ENCODE assay signal across 29 mouse cellular contexts in the genomic region with DNA sequence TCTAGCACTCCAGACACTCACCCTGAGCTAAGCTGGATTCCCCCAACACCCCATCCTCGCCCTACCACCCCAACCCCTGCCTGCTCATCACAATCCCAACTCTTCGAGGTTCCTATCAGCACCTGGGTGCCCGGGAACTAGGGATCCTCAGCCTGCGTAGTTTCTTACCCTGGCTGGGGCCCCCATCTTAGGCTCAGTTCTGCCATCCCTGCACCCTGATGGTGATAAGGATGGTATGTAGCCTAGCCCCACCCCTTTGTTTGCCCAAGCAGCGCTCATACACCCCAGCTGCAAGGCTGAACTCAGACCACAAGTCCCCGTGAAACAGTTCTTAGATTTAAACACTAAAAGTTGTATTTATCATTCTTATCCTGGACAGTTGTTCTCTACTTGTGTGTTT. TPM values are rescaled to one million over a fixed set of nuclear protein-coding genes. Genes with fewer than 3 reads are reported as not detected.
A peak's percentile ranks its signal among the peaks of the same experiment; 100 is the strongest.
DNase-seq lines count a peak whose midpoint lies in the region; ATAC-seq lines count a peak whose summit lies in the region.
"Had no signal": no experiment of that assay in that cellular context is flagged by ENCODE, and none has a peak within 500 bp of the region (broad histone marks: within the 10 kb centered on the region; RNA-seq: fewer than 3 reads in every experiment).

No protein-coding gene starts in this region.

- no peak for DNase-seq in liver, embryonic 11.5 days (ENCODE audit: low spot score)
- peak; percentile 30 for DNase-seq in urinary bladder, postnatal 14 days (ENCODE audit: low spot score)
- no peak for DNase-seq in urinary bladder, postnatal 25 days (ENCODE audit: low spot score)
- DNase-seq in frontal cortex, postnatal 10 days (ENCODE audit: low spot score in 2 of 2), result no peak
- DNase-seq in embryo, embryonic 10.5 days (ENCODE audit: low spot score), result no peak
- DNase-seq: adrenal gland, postnatal 10 days; cerebellum, adult 9-10 months; gastrocnemius, postnatal 36 days; heart, postnatal 14 days; lung, adult 18-20 months; right cerebral cortex, postnatal 14 days; spleen, adult 18-20 months had no signal

- no peak overlapping the region for H3K27ac ChIP-seq in liver, embryonic 12.5 days
- no peak overlapping the region for H3K27ac ChIP-seq in liver, embryonic 11.5 days (ENCODE audit: low read depth, low read length)
- H3K27ac ChIP-seq: embryonic facial prominence, embryonic 12.5 days; forebrain, embryonic 15.5 days; hindbrain, embryonic 14.5 days; kidney, postnatal 0 days had no signal

- no peaks in the 10 kb centered on the region for H3K27me3 ChIP-seq in liver, embryonic 12.5 days (replicated peaks)
- no peaks in the 10 kb centered on the region for H3K27me3 ChIP-seq in liver, embryonic 11.5 days (replicated peaks; ENCODE audit: control insufficient read depth, insufficient read depth, low read length)
- H3K27me3 ChIP-seq: embryonic facial prominence, embryonic 12.5 days; forebrain, embryonic 15.5 days; heart, embryonic 12.5 days; Patski had no signal

- WGBS in liver, embryonic 12.5 days (ENCODE audit: insufficient replicate concordance), result 35% methylated on average over 6 of the region's 6 CpGs
- WGBS in liver, embryonic 11.5 days, result 56% methylated on average over 6 of the region's 6 CpGs

- no peaks in the 10 kb centered on the region for H3K9me3 ChIP-seq in liver, embryonic 12.5 days (replicated peaks)
- no peaks in the 10 kb centered on the region for H3K9me3 ChIP-seq in liver, embryonic 11.5 days (ENCODE audit: control insufficient read depth, low read length)
- H3K9me3 ChIP-seq: embryonic facial prominence, embryonic 12.5 days; forebrain, embryonic 15.5 days; heart, embryonic 12.5 days; megakaryocyte, embryonic 14.5 days had no signal

- no peak overlapping the region for H3K4me2 ChIP-seq in liver, embryonic 12.5 days
- H3K4me2 ChIP-seq in liver, embryonic 11.5 days, result no peak overlapping the region
- H3K4me2 ChIP-seq: embryonic facial prominence, embryonic 12.5 days; forebrain, embryonic 15.5 days; heart, embryonic 12.5 days; hindbrain, embryonic 14.5 days had no signal

- peak; percentile 72 for ATAC-seq in liver, embryonic 12.5 days
- no peak for ATAC-seq in liver, embryonic 11.5 days (replicated peaks; ENCODE audit: low FRiP score)
- peak; percentile 65 for ATAC-seq in megakaryocyte-erythroid progenitor cell, adult 5-6 weeks (replicated peaks; ENCODE audit: low FRiP score, low TSS enrichment, poor library complexity, severe bottlenecking)
- ATAC-seq: activated CD4-positive, CD25-positive, alpha-beta regulatory T cell, adult 4 months; CD4-positive, CD25-positive, alpha-beta regulatory T cell, adult 4 months; forebrain, embryonic 15.5 days; midbrain, embryonic 16.5 days; Patski had no signal

- no peak overlapping the region for H3K4me3 ChIP-seq in liver, embryonic 12.5 days
- no peak overlapping the region for H3K4me3 ChIP-seq in liver, embryonic 11.5 days (ENCODE audit: low read depth, low read length)
- H3K4me3 ChIP-seq: embryonic facial prominence, embryonic 12.5 days; erythroblast, embryonic 14.5 days; forebrain, embryonic 15.5 days; heart, embryonic 12.5 days; megakaryocyte, embryonic 14.5 days had no signal

- H3K4me1 ChIP-seq in liver, embryonic 12.5 days, result peaks cover 14% of the 10 kb centered on the region
- H3K4me1 ChIP-seq in liver, embryonic 11.5 days (replicated peaks; ENCODE audit: control insufficient read depth, insufficient read depth, low read length), result peaks cover 4% of the 10 kb centered on the region; the same call in 1 of the 2 replicates
- H3K4me1 ChIP-seq: forebrain, embryonic 15.5 days had no signal

- no peaks in the 10 kb centered on the region for H3K36me3 ChIP-seq in liver, embryonic 12.5 days
- no peaks in the 10 kb centered on the region for H3K36me3 ChIP-seq in liver, embryonic 11.5 days (ENCODE audit: control insufficient read depth, insufficient read depth, low read length)
- H3K36me3 ChIP-seq: embryonic facial prominence, embryonic 12.5 days; forebrain, embryonic 15.5 days; heart, embryonic 12.5 days had no signal

- H3K9ac ChIP-seq in liver, embryonic 12.5 days, result no peak overlapping the region
- no peak overlapping the region for H3K9ac ChIP-seq in liver, embryonic 11.5 days (ENCODE audit: low read depth, low read length)
- H3K9ac ChIP-seq: embryonic facial prominence, embryonic 12.5 days; forebrain, embryonic 15.5 days; heart, embryonic 12.5 days; hindbrain, embryonic 14.5 days had no signal

RNA-seq across cellular contexts. Expression of a gene that starts 17.9 kb away (rescaled TPM):
- not detected in 2 replicates for polyA plus RNA-seq in liver, embryonic 12.5 days (2016; fragmentation: Nextera tagmentation; extraction: Ambion mirVana)
- not detected in 2 replicates for polyA plus RNA-seq in liver, embryonic 11.5 days (2014; fragmentation: Nextera tagmentation; extraction: Ambion mirVana)
- not detected in 2 replicates for total RNA-seq in megakaryocyte-erythroid progenitor cell, adult 5-6 weeks (2014; fragmentation: Nextera tagmentation)
- not detected in 2 replicates for total RNA-seq in megakaryocyte-erythroid progenitor cell, adult 5-6 weeks (2017)
- total RNA-seq: ES-E14; neutrophil, adult 5-6 weeks had no signal
- polyA plus RNA-seq: activated CD4-positive, CD25-positive, alpha-beta regulatory T cell, adult 4 months; CD4-positive, CD25-positive, alpha-beta regulatory T cell, adult 4 months; erythroblast, embryonic 14.5 days; forebrain, embryonic 15.5 days; intestine, embryonic 14.5 days; limb, embryonic 11.5 days; midbrain, embryonic 16.5 days; Patski had no signal
